Mouse (Mus musculus): Measurements from ENCODE around the gene Ankrd39.

- TF ChIP-seq CTCF (IDR thresholded peaks at IDR 0.05; ENCODE audit: insufficient read depth, low read length) (no peak), POLR2A (IDR thresholded peaks at IDR 0.05; ENCODE audit: borderline replicate concordance, extremely low read depth, low read depth, low read length) (no peak)
These were observed 34.3 kb downstream of the Ankrd39 start for GRCm38 (mm10) chr1:36512966-36513280.

Data from lung, adult 2 months (tissue).